Mouse (Mus musculus): ENCODE data around the gene Adig. TPM values are rescaled to one million over a fixed set of nuclear protein-coding genes. Genes with fewer than 3 reads are reported as not detected.
A peak's percentile ranks its signal among the peaks of the same experiment; 100 is the strongest.

The Adig gene
- total RNA-seq, 2 experiments from 2014 or later, result 0.75 TPM; not detected in 1

DNA sequence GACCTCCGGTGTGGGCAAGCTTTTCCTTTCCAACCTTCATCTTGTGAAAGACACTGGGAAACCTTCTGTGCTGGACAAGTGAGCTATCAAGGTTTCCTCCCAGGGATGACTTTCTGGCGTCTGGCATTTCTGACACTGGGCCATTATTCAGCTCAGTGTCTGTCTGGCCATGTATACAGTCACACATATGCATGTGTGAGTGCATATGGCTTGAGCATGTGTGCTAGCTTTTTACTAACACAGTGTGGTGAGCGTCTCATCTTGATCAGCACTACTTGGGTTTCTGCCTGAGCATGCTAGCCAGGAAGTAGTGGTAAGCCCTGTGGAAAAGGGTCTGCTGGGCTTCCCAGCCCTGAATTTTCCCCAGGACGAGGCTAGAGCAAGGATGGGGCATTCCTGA lies 38.9 kb downstream of the Adig start:
- no peak for DNase-seq

DNA sequence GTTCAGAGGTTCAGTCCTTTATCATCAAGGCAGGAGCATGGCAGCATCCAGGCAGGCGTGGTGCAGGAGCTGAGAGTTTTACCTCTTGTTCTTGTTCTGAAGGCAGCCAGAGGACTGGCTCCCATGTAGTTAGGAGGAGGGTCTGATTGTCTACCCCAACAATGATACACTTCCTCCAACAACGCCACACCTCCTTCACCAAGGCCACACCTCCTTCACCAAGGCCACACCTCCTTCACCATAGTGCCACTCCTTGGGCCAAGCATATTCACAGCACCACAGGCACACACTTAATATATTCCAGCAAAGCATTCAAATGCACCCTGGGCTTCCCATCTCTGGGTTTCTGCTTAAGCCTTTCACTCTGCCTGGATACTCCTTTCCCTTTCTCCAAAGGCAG lies 42.9 kb downstream of the Adig start:
- DNase-seq, result no peak

DNA sequence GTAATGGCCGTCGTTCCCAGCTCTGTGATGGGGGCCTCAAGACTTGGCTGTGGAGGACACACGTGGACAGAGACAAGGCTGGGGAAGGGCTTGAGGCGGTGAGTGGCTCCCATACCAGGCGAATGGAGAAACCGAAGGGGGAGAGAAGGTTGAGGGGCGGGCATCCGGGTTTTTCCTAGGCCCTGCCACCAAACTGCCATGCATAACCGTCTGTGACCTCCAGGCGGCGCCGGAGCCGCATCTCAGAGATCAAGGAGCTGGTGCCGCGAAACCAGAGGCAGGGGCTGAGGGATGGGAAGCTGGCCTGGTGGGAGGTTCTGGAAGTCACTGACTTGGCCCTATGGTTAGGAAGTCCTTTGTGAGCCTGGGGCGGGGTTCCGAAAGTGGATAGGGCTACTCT lies 44.3 kb downstream of the Adig start:
- peak; percentile 74 for DNase-seq

DNA sequence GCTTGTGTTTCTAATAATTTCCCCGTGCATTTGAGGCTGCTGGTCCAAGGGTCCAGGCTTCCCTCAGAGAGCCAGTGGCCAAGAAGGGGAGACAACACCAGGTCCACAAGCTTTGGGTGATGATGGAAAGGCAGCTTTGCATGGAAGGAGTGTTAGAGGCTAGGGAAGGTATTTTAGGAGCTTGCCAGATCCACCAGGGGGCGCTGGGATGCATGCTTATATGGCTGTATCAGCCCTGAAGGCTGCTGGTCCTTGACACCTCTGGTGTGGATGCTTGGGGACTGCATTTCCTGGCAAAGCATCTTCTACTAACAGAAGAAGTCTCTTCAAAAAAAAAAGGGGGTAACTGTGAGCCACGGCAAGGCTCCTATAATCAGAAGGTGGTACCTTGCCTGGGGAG lies 47.7 kb downstream of the Adig start:
- DNase-seq, result peak; percentile 84

DNA sequence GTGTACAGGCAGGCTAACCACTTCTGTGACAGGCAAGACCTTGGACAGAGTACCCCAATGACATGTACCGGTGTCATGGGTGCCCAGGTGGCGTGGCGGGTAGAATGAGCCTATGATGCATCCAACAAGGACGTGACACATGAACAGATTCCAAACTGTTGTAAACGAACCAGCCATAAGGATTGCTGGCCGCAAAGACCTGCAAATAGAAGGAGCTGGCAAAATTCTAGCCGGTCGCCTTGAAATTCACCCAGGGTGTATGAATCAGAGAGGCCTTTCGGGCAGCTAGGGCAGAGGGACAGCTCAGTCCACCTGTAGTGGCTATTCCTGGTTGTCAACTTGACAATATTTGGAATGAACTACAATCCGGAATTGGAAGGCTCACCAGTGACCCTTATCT lies 52.0 kb downstream of the Adig start:
- DNase-seq, result no peak

DNA sequence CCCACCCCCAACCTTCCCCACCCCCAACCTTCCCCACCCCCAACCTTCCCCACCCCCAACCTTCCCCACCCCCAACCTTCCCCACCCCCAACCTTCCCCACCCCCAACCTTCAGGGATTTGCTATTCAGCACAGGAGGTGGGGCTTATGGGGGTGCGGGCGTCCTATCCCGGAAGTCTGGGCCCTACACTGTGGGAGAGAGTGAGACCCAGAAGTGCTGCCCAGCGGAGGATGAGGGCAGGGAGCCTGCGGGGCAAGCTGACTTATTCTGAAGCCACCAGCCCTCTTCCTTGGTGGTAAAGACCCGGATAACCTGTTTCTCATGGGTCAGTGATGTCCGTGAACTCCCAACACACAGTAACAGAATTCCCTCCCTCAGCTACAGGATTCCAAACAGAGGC lies 52.8 kb downstream of the Adig start:
- DNase-seq, result no peak

DNA sequence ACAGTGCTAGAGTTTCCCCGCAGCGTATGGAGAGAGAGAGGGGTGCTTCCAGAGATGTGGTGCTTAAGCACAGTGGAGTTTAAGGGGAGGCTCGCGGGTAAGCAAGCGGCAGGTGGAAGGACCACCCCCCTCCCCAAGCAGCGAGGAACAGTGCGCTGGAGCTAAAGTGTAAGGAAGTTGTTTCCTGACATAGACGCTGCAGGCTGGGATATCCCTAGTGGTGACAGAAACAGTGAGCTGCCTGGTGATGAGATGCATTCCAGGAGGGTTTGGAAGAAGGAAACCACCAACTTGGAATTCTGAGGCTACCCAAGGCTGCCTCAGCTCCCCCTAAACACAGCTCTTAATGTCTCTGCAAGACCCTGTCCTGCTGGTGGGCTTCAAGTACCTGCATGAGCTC lies 53.4 kb downstream of the Adig start:
- no peak for DNase-seq

DNA sequence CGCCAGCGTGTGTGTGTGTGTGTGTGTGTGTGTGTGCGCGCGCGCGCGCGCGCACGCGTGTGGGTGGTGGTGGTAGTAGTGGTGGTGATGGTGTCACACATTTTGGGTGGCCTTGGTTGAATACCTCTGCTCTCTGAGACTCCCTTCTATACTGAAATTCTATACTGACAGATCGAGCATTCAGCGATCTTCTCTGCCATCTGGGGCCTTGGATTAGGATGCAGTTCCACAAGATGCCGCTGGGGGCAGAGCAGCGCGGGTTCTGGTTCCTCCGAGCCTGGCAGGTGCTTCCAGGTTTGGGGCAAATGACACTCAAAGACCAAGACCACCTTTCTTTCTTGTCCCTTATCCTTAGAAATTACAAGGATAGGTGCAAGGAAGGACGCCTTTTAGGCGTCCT lies 53.8 kb downstream of the Adig start:
- DNase-seq, result peak; percentile 68

DNA sequence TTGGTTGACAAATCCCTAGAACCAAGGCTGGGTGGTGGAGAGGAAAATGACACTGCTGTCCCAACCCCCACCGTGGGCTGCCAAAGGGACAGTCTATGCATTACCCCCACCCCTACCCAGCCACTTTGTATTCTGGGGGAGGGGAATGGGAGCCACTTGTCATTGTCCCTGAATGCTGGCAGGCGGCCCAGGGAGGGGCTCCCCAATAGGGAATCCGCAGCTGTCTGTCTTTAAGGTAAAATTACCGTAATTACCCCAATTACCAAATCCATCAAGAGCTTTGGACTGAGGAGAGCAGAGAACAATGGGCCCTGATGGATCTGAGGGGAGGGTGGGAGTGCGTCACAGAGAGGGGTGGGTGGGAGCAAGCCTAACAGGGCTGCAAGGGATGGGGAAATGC lies 54.3 kb downstream of the Adig start:
- DNase-seq, result no peak

Other genes with a start within 250 kb of the Adig start
- gene Bpi, start 244.5 kb upstream of the Adig start, total RNA-seq (2021), result not detected
- gene Lbp, start 196.1 kb upstream of the Adig start, total RNA-seq (2021), result 10 to 100 TPM; 10.8 to 11.1 TPM
- gene Snhg11, start 127.0 kb upstream of the Adig start, total RNA-seq (2021), result 1 to 10 TPM in 1 of 2 experiments, under 1 TPM in 1; 0.68 to 1.1 TPM
- 10 to 100 TPM; 19.1 to 26.0 TPM for gene Ralgapb, start 92.8 kb upstream of the Adig start, total RNA-seq (2021)
- not detected for gene Arhgap40, start 10.2 kb downstream of the Adig start, total RNA-seq (2021)
- gene Slc32a1, start 108.2 kb downstream of the Adig start, total RNA-seq (2021), result under 1 TPM in 1 of 2 experiments, not detected in 1; 0.11 TPM
- 1 to 10 TPM; 4.1 to 6.2 TPM for gene Actr5, start 122.3 kb downstream of the Adig start, total RNA-seq (2021)
- 1 to 10 TPM; 8.3 to 9.0 TPM for gene Ppp1r16b, start 162.8 kb downstream of the Adig start, total RNA-seq (2021)

Data from gastrocnemius, postnatal 10 days (tissue).